Mouse (Mus musculus) heart, embryonic 15.5 days (tissue): Measurements from ENCODE around the gene Wfs1. TPM values are rescaled to one million over a fixed set of nuclear protein-coding genes. Genes with fewer than 3 reads are reported as not detected.
"Not testable (repeated sequence)": the region's sequence is repeated elsewhere in the genome, so short reads cannot be mapped to it uniquely, and the experiment has no call there.

Source experiments
- ATAC-seq: fragments of 200-750 bp; cut with Nextera tagmentation; replicated peaks from 2 replicates; pipeline ENCODE4 v1.8.0; 2017; ENCODE audit warnings: low read depth, moderate TSS enrichment; ENCODE audit not compliant: insufficient number of reproducible peaks, insufficient read depth, low FRiP score
- H3K27ac ChIP-seq: fragments of 300-500 bp; sonication (generic); 2 replicates; pipeline ENCODE4 v1.5.1; 2015; ENCODE audit warnings: mild to moderate bottlenecking, inconsistent platforms
- H3K27me3 ChIP-seq: fragments of 300-500 bp; sonication (generic); 2 replicates; pipeline ENCODE4 v1.6.1; 2015; ENCODE audit warnings: inconsistent platforms
- H3K36me3 ChIP-seq: fragments of 300-500 bp; sonication (generic); 2 replicates; pipeline ENCODE4 v1.6.1; 2015; ENCODE audit warnings: mild to moderate bottlenecking, inconsistent platforms
- H3K4me1 ChIP-seq: fragments of 300-500 bp; sonication (generic); replicated peaks from 2 replicates; pipeline ENCODE4 v1.6.1; 2015; ENCODE audit warnings: inconsistent platforms
- H3K4me2 ChIP-seq: fragments of 300-500 bp; sonication (generic); 2 replicates; pipeline ENCODE4 v1.6.1; 2015; ENCODE audit warnings: inconsistent platforms, mild to moderate bottlenecking, moderate library complexity
- H3K4me3 ChIP-seq: fragments of 300-500 bp; sonication (generic); 2 replicates; pipeline ENCODE4 v1.5.1; 2015; ENCODE audit warnings: mild to moderate bottlenecking, inconsistent platforms
- H3K9ac ChIP-seq: fragments of 300-500 bp; sonication (generic); 2 replicates; pipeline ENCODE4 v1.6.1; 2015; ENCODE audit warnings: mild to moderate bottlenecking, inconsistent platforms
- H3K9me3 ChIP-seq: fragments of 300-500 bp; sonication (generic); replicated peaks from 2 replicates; pipeline ENCODE4 v1.6.1; 2016; ENCODE audit warnings: inconsistent platforms
- WGBS: fragments of 180-500 bp; shearing (Covaris S2); methylation state at CpG from one replicate; pipeline ENCODE4 v1.1.7; 2015; ENCODE audit warnings: mixed read lengths; 5-methylcytosine and 5-hydroxymethylcytosine counted together
- polyA plus RNA-seq: library from polyadenylated mRNA; unstranded; fragments of >200 nt; fragmentation: Nextera tagmentation; extraction: Ambion mirVana; gene quantifications from 2 replicates; pipeline ENCODE4 v1.2.1, GENCODE M21; 2015

Wfs1 gene
- polyA plus RNA-seq, 1 experiment from 2014 or later, result 15.4 TPM

- 0 out of 2 replicates have a peak, but pooled peaks cover 3% of the 10 kb centered on the region for H3K4me1 ChIP-seq
- no peaks in the 10 kb centered on the region for H3K36me3 ChIP-seq
- no peak overlapping the region for H3K4me3 ChIP-seq
- no peak overlapping the region for H3K9ac ChIP-seq
- no peak overlapping the region for H3K27ac ChIP-seq
- peaks cover 10% of the 10 kb centered on the region for H3K27me3 ChIP-seq
- no peak overlapping the region for H3K4me2 ChIP-seq
- WGBS, result 7% methylated on average over 27 of the region's 27 CpGs
- no peaks in the 10 kb centered on the region for H3K9me3 ChIP-seq
- ATAC-seq, result no peak
These were observed 26.8 kb upstream of the Wfs1 start for GRCm38 (mm10) chr5:37015612-37016310.

- WGBS, result 62% methylated on average over 10 of the region's 10 CpGs
- Histone ChIP-seq H3K4me2 (no peak overlapping the region), H3K4me1 (0 out of 2 replicates have a peak, but pooled peaks cover 2% of the 10 kb centered on the region), H3K9ac (no peak overlapping the region), H3K4me3 (no peak overlapping the region), H3K36me3 (no peaks in the 10 kb centered on the region), H3K27ac (no peak overlapping the region), H3K27me3 (peaks cover 5% of the 10 kb centered on the region), H3K9me3 (no peaks in the 10 kb centered on the region)
- no peak for ATAC-seq
These were observed 21.8 kb upstream of the Wfs1 start for GRCm38 (mm10) chr5:37010666-37011317.

- ATAC-seq, result not testable (repeated sequence)
These were observed 20.8 kb upstream of the Wfs1 start for GRCm38 (mm10) chr5:37009761-37010160.

GRCm38 (mm10) chr5:37002001-37002400 is 13.0 kb upstream of the Wfs1 start:
- H3K36me3 ChIP-seq, result no peaks in the 10 kb centered on the region
- no peak overlapping the region for H3K4me2 ChIP-seq
- no peaks in the 10 kb centered on the region for H3K9me3 ChIP-seq
- H3K9ac ChIP-seq, result no peak overlapping the region
- no peak overlapping the region for H3K27ac ChIP-seq
- peaks cover 7% of the 10 kb centered on the region; the same call in 1 of the 2 replicates for H3K27me3 ChIP-seq
- 49% methylated on average over 2 of the region's 2 CpGs for WGBS
- H3K4me3 ChIP-seq, result no peak overlapping the region
- no peak for ATAC-seq
- no peaks in the 10 kb centered on the region for H3K4me1 ChIP-seq

More at GRCm38 (mm10) chr5:37009761-37010160, 20.8 kb upstream of the Wfs1 start:
- not testable (repeated sequence) for H3K4me3 ChIP-seq, H3K27ac ChIP-seq, H3K27me3 ChIP-seq, H3K9ac ChIP-seq, H3K36me3 ChIP-seq, H3K4me2 ChIP-seq, H3K9me3 ChIP-seq, H3K4me1 ChIP-seq
- 23% methylated on average over 13 of the region's 13 CpGs for WGBS

- H3K9me3 ChIP-seq, result no peaks in the 10 kb centered on the region
- ATAC-seq, result no peak
- 70% methylated on average over 9 of the region's 9 CpGs for WGBS
- no peak overlapping the region for H3K4me2 ChIP-seq
- H3K27ac ChIP-seq, result no peak overlapping the region
- no peaks in the 10 kb centered on the region for H3K36me3 ChIP-seq
- H3K4me1 ChIP-seq, result no peaks in the 10 kb centered on the region
- no peak overlapping the region for H3K4me3 ChIP-seq
- peaks cover 9% of the 10 kb centered on the region; the same call in 1 of the 2 replicates for H3K27me3 ChIP-seq
- no peak overlapping the region for H3K9ac ChIP-seq
These were observed 12.0 kb upstream of the Wfs1 start for GRCm38 (mm10) chr5:37001002-37001401.

DNA sequence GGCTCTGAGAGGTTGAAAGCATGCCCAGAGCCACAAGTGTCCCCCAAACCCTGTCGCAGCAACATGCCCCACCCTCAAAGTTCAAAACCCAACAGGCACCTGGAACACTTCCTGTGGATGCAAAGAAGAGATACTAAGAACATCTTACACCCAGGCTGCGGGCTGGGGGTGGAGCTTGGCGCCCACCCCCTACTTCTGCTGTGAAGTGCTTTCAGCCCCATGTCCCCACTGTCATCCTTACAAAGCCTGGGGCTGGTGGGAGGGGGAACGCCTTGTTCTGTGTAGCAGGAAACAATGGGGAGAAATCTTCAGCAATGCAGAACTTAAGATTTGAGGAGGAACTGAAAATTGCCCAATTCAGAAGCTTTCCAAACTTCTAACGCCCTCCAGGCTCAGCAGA is 9.0 kb upstream of the Wfs1 start:
- 37% methylated on average over 5 of the region's 5 CpGs for WGBS
- no peak for ATAC-seq

GRCm38 (mm10) chr5:36996410-36996809 is 7.4 kb upstream of the Wfs1 start:
- Histone ChIP-seq H3K27me3 (peaks cover 12% of the 10 kb centered on the region; the same call in 1 of the 2 replicates), H3K4me3 (no peak overlapping the region), H3K4me1 (no peaks in the 10 kb centered on the region), H3K27ac (no peak overlapping the region), H3K9ac (no peak overlapping the region), H3K36me3 (no peaks in the 10 kb centered on the region), H3K9me3 (no peaks in the 10 kb centered on the region), H3K4me2 (no peak overlapping the region)
- ATAC-seq, result no peak
- WGBS, result 78% methylated on average over 14 of the region's 14 CpGs

More for the DNA sequence above, 9.0 kb upstream of the Wfs1 start:
- H3K4me3 ChIP-seq, result no peak overlapping the region
- no peak overlapping the region for H3K4me2 ChIP-seq
- no peaks in the 10 kb centered on the region for H3K36me3 ChIP-seq
- H3K27ac ChIP-seq, result no peak overlapping the region
- H3K9ac ChIP-seq, result no peak overlapping the region
- peaks cover 12% of the 10 kb centered on the region; the same call in 1 of the 2 replicates for H3K27me3 ChIP-seq
- no peaks in the 10 kb centered on the region for H3K9me3 ChIP-seq
- H3K4me1 ChIP-seq, result no peaks in the 10 kb centered on the region

GRCm38 (mm10) chr5:36990631-36991350 is 1.8 kb upstream of the Wfs1 start:
- Histone ChIP-seq H3K4me2 (no peak overlapping the region), H3K27ac (no peak overlapping the region), H3K36me3 (no peaks in the 10 kb centered on the region), H3K27me3 (peaks cover 1% of the 10 kb centered on the region; the same call in 1 of the 2 replicates), H3K9me3 (no peaks in the 10 kb centered on the region), H3K4me3 (no peak overlapping the region), H3K4me1 (peaks cover 22% of the 10 kb centered on the region), H3K9ac (no peak overlapping the region)
- ATAC-seq, result no peak
- WGBS, result 72% methylated on average over 3 of the region's 3 CpGs

- Histone ChIP-seq H3K9me3 (no peaks in the 10 kb centered on the region), H3K27me3 (no peaks in the 10 kb centered on the region), H3K4me1 (peaks cover 26% of the 10 kb centered on the region), H3K9ac (no peak overlapping the region), H3K27ac (no peak overlapping the region), H3K4me2 (no peak overlapping the region), H3K36me3 (no peaks in the 10 kb centered on the region), H3K4me3 (no peak overlapping the region)
- 59% methylated on average over 3 of the region's 3 CpGs for WGBS
- no peak for ATAC-seq
These were observed 1.2 kb upstream of the Wfs1 start for GRCm38 (mm10) chr5:36990196-36990595.

GRCm38 (mm10) chr5:36989625-36989977 is 596 bp upstream of the Wfs1 start:
- no peaks in the 10 kb centered on the region for H3K27me3 ChIP-seq
- H3K36me3 ChIP-seq, result no peaks in the 10 kb centered on the region
- peaks cover 26% of the 10 kb centered on the region for H3K4me1 ChIP-seq
- peak overlapping the region; percentile 65 for H3K4me3 ChIP-seq
- H3K9ac ChIP-seq, result no peak overlapping the region
- no peak for ATAC-seq
- no peaks in the 10 kb centered on the region for H3K9me3 ChIP-seq
- H3K4me2 ChIP-seq, result peak overlapping the region; percentile 95
- no peak overlapping the region for H3K27ac ChIP-seq
- WGBS, result 7% methylated on average over 3 of the region's 3 CpGs

- H3K4me2 ChIP-seq, result peak overlapping the region; percentile 95
- H3K9ac ChIP-seq, result peak overlapping the region; percentile 76
- WGBS, result 11% methylated on average over 24 of the region's 24 CpGs
- no peaks in the 10 kb centered on the region for H3K36me3 ChIP-seq
- peak overlapping the region; percentile 65 for H3K4me3 ChIP-seq
- H3K27ac ChIP-seq, result peak overlapping the region; percentile 70
- H3K4me1 ChIP-seq, result peaks cover 26% of the 10 kb centered on the region
- ATAC-seq, result peak; percentile 8; the same call in 1 of the 2 replicates
- no peaks in the 10 kb centered on the region for H3K9me3 ChIP-seq
- no peaks in the 10 kb centered on the region for H3K27me3 ChIP-seq
These were observed 753 bp downstream of the Wfs1 start for GRCm38 (mm10) chr5:36988124-36988780.
